Mouse (Mus musculus) cerebellum, adult 2 months (tissue): ENCODE results near the gene Sass6. TPM values are rescaled to one million over a fixed set of nuclear protein-coding genes. Genes with fewer than 3 reads are reported as not detected.

Experiments
- DNase-seq, 2 experiments: peaks; one replicate each; pipeline ENCODE4 v3.0.0; 2021
- H3K27ac ChIP-seq: fragments of 200-500 bp; 2 replicates; pipeline ENCODE4 v1.5.1; 2012; ENCODE audit warnings: low read length, control low read depth, inconsistent platforms; ENCODE audit not compliant: insufficient read depth
- H3K27me3 ChIP-seq: fragments of 200-500 bp; 2 replicates; pipeline ENCODE4 v1.6.1; 2012; ENCODE audit warnings: inconsistent platforms, mild to moderate bottlenecking, low read length, moderate library complexity; ENCODE audit not compliant: control insufficient read depth, insufficient read depth
- H3K4me1 ChIP-seq: fragments of 200-500 bp; 2 replicates; pipeline ENCODE4 v1.6.1; 2011; ENCODE audit warnings: low read length; ENCODE audit not compliant: control insufficient read depth, insufficient read depth
- H3K4me3 ChIP-seq: fragments of 200-500 bp; replicated peaks from 2 replicates; pipeline ENCODE3; 2011; ENCODE audit warnings: mild to moderate bottlenecking, low read depth, low read length, control low read depth; ENCODE audit not compliant: insufficient read depth
- CTCF ChIP-seq: fragments of 200-500 bp; IDR thresholded peaks from 2 replicates; pipeline ENCODE4 v1.5.1; 2011; ENCODE audit warnings: low read depth, mild to moderate bottlenecking, control low read depth, low read length, moderate library complexity, borderline replicate concordance; ENCODE audit not compliant: insufficient read depth
- POLR2A ChIP-seq: fragments of 200-500 bp; IDR thresholded peaks from 2 replicates; pipeline ENCODE4 v1.6.1; 2011; ENCODE audit warnings: low read length, control low read depth, borderline replicate concordance; ENCODE audit not compliant: insufficient read depth
- WGBS: fragments of 180-500 bp; shearing (Covaris S2); methylation state at CpG from one replicate; pipeline ENCODE4 v1.1.7; 2018; 5-methylcytosine and 5-hydroxymethylcytosine counted together
- polyA plus RNA-seq: library from polyadenylated mRNA; depleted of rRNA; stranded (reverse); fragments of >200 nt; gene quantifications from 2 replicates; pipeline ENCODE4 v1.2.3, GENCODE M21; 2012

The Sass6 gene
- polyA plus RNA-seq, 1 experiment, result 8.6 TPM

DNA sequence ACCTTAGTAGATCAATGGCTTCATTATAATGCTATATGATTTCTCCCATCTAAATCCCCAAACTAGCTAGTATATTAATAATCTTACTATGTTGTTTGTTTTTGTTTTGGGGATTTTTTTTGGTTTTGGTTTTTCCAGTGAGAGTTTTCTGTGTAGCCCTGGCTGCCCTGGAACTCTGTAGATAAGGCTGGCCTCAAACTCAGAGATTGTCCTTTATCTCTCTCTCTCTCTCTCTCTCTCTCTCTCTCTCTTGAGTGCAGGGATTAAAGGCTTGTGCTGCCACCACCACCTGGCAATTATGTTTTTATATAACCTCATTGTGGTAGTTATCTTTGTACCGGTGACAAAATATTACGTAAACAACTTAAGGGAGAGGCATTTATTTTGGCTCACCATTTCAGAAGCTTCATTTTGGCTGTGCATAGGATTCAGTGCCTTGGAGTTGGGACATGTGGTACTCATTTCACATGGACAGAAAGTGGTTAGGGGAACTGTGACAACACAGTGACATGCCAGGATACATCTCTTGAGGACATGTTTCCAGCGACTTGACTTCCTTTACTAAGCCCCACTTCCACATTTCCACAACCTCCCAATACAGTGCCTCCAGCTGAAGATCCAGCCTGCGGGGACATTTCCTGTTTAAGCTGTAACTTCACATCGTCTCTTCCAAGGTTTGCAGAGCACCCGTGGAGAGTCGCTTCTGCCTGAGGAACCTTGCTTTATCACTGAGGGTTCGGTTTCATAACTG, 20.7 kb downstream of the Sass6 start:
- H3K4me3 ChIP-seq, result no peak overlapping the region
- no peaks in the 10 kb centered on the region for H3K4me1 ChIP-seq
- no peaks in the 10 kb centered on the region for H3K27me3 ChIP-seq
- 92% methylated on average over 8 of the region's 8 CpGs for WGBS
- peak overlapping the region; percentile 30; the same call in 1 of the 2 replicates for H3K27ac ChIP-seq
- TF ChIP-seq POLR2A (no peak), CTCF (no peak)
- no peak for DNase-seq

DNA sequence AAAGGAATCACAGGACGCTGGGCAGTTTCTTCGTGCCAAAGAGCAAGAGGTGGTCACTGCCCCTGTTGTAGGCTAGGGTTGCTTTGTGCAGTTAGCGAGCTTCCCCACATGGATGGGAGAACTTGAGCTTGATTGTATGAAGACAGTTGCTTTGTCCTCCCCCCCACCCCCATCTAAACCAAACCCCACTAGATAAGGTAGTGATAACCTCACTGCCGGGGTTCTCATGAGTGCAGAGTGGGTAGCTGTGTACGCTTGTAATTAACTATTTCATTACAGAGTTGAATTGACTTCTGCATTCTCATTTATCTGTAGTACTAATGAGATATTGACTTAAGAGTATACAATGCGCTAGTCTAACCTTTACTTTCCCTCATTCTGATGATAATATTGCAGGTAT, 24.1 kb downstream of the Sass6 start:
- no peak for TF ChIP-seq CTCF
- no peak for TF ChIP-seq POLR2A
- no peak for DNase-seq
- Histone ChIP-seq H3K27ac (no peak overlapping the region), H3K27me3 (no peaks in the 10 kb centered on the region), H3K4me1 (no peaks in the 10 kb centered on the region), H3K4me3 (no peak overlapping the region)
- WGBS, result 78% methylated on average over 6 of the region's 6 CpGs

DNA sequence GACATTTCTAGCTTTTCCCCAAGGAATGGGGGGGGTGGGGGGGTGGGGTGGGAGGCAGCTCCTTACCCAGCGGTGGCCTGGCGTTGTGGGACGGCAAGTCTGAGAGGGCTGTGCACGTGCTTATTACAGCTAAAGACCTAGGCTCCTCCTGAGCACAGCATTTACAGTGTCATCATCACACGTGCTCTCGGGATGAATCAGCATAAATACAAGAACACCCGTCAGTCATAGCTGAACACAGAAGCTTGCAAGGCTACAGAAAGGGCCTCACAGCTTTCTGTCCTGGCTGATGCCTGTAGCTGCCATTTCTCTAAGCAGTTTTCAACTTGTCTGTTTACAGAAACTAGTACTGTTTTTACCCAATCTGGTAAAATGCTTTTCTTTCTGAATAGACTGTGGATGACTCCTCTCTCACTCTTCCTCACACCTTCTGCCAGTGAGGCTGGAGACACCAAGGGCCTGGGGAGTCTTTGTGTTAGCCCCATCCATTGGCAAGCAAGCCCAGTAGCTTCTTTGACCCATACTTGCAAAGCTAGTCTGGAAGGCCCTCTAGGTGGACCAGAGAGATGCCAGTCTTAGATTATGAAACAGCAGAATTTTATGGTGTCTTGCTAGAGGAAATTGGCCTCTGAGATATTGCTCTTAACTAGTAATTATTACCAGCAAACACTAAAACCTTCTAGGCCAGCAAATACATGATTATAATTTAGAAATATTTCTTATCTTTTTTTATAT, 26.0 kb downstream of the Sass6 start:
- no peak for DNase-seq
- WGBS, result 84% methylated on average over 7 of the region's 7 CpGs
- Histone ChIP-seq H3K4me3 (no peak overlapping the region), H3K4me1 (no peaks in the 10 kb centered on the region), H3K27me3 (no peaks in the 10 kb centered on the region), H3K27ac (no peak overlapping the region)
- TF ChIP-seq CTCF, result no peak
- no peak for TF ChIP-seq POLR2A

DNA sequence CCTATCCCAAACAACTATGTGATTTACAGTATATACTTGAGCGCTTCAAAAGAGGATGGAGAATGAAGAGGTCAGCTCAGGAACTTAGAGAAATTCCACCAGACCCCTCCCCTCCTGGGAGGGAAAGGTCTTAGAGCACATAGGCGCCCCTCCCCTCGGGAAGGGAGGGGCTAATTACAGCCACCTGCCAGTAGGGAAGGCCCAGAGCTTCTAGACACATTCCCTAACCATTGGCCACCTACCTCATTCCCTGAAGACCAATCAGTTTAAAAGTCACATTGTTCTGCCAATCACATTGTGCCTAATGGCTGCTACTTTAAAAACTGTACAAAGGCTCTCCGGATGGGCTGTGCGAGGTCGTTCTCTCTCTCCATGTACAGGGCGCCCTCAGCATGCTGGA, 27.9 kb downstream of the Sass6 start:
- WGBS, result 97% methylated on average over 7 of the region's 7 CpGs
- no peaks in the 10 kb centered on the region for H3K27me3 ChIP-seq

DNA sequence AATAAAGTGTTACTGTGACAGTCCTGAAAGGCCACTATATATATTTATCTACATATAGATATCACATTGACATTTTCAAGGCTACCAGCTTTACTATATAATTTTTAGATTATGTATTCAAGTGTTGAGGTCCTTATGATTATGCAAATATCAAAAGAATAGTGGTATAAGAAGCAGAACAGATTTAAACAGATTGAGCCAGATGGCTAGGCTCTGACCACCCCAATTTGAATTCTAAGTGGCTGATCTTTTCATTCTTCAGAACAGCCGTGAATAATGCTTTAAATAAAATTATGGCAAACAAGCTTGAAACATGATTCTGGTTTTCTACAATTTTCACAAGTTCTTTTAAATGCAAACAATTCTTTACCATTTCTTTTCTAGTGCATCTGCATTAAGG, 36.7 kb downstream of the Sass6 start:
- Histone ChIP-seq H3K4me1 (no peaks in the 10 kb centered on the region), H3K27ac (no peak overlapping the region), H3K4me3 (no peak overlapping the region), H3K27me3 (no peaks in the 10 kb centered on the region)
- TF ChIP-seq POLR2A (no peak), CTCF (no peak)
- whole genome bisulfite sequencing, result 58% methylated on average over 1 of the region's 1 CpGs
- no peak for DNase-seq

More for the DNA sequence above, 27.9 kb downstream of the Sass6 start:
- TF ChIP-seq POLR2A (no peak), CTCF (no peak)
- Histone ChIP-seq H3K4me3 (no peak overlapping the region), H3K4me1 (no peaks in the 10 kb centered on the region), H3K27ac (no peak overlapping the region)
- DNase-seq, result no peak

DNA sequence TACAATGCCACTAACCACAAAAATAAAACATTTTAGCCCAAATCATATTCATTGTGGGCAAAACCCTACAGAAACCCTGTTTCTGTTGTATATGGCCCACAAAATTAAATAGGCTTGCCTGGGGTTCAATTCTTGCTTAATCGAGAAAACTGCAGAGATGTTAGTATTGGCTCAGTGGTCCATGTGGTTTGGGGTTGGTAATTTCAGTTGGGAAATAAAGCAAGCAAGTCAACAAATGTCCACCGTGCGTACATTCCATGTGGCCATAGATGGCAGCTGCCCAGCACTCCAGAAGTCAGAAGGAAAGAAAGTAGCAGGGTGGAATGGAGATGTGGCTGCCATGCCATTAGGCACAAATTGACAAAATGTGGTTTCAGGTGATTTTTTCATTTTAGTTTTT, 38.2 kb downstream of the Sass6 start:
- 67% methylated on average over 3 of the region's 3 CpGs for WGBS

DNA sequence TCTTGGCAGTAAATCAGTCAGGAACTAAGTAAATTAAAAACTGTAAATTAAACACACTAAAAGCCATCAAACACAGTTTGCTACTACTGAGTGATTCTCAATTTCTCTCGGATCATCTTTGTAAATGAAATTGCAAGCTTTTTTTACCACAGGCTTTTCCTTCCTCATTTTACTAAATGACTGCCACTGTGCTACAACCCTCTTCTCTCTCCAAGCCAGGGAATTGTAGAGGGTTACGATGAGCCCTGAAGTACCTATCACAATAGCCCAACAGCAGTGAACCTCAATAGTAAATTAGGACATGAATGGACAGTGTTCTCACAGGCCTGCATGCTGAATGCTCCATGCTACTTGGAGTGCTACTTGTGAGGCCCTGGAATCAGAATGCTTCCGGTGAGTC, 39.3 kb downstream of the Sass6 start:
- TF ChIP-seq POLR2A (no peak), CTCF (no peak)
- Histone ChIP-seq H3K27me3 (no peaks in the 10 kb centered on the region), H3K4me1 (no peaks in the 10 kb centered on the region), H3K27ac (no peak overlapping the region), H3K4me3 (no peak overlapping the region)
- DNase-seq, result no peak
- 90% methylated on average over 3 of the region's 3 CpGs for WGBS

More for the DNA sequence above, 38.2 kb downstream of the Sass6 start:
- TF ChIP-seq CTCF, result no peak
- TF ChIP-seq POLR2A, result no peak
- Histone ChIP-seq H3K4me1 (no peaks in the 10 kb centered on the region), H3K27me3 (no peaks in the 10 kb centered on the region), H3K27ac (no peak overlapping the region), H3K4me3 (no peak overlapping the region)
- no peak for DNase-seq

DNA sequence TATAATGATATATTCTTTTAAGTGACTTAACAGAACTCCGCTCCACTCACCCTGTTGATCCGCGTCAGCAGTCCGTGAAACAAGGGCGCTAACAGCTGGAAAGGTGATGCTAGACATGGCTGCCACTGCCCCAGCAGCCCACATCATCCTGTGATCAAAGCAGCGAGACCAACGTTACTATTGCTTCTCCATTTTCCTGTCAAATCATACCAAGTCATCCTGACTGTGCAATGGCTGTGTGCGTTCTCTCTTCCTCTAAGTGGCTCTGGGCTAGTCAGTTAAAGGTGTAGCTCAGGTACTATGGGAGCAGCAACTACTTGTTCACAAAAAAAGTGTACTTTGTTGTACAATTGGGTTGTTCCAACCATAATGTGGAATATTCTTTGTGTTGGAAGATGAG, 40.1 kb downstream of the Sass6 start:
- no peaks in the 10 kb centered on the region for H3K27me3 ChIP-seq
- no peaks in the 10 kb centered on the region for H3K4me1 ChIP-seq
- DNase-seq, result no peak
- TF ChIP-seq CTCF, result no peak
- no peak for TF ChIP-seq POLR2A
- no peak overlapping the region for H3K27ac ChIP-seq
- WGBS, result 92% methylated on average over 8 of the region's 8 CpGs
- H3K4me3 ChIP-seq, result no peak overlapping the region
